Mouse (Mus musculus): ENCODE measurements around the gene Tk1.

The Tk1 gene

DNA sequence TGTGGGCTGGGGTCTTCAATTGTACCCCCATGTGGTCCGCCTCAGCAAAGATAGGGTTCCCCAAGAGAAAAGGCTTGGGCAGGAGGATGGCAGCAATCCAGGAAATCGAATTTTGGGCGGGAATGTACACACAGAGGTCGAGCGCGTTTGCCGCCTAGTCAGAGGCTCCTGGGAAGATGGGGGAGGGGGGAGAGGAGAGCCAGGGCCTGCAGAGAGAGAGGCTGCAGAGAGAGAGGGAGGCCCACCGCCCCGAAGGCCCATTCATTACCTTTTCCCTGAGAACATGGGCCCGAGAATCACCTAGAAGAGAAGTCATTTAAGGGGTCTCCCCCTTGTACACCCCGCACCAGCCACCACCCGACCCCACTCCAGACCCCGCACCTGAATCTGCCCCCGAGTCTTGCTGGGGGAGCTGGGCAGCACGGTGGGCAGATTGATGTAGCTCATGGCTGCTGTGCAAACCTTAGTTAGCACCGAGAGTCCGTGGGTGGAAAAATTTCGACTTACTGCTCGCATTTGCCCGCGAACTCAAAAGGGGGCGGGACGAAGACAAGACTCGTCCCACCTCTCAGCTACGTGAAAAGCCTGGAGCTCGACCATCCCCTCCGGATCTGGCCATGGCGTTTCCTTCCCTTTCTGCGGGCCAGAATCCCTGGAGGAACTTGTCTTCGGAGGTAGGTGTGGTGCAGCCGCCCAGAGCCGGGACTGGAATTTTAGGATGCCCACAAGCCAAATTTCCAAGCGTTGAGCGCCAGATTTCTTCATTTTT lies at the start of gene Tk1, which contains the start of gene Afmid:
Tk1 (minus strand) TSS at position 760 of the 769 bp plus-strand sequence.
Afmid (plus strand) TSS at position 592 of the 769 bp plus-strand sequence.
- peak; percentile 58 for DNase-seq

GRCm38 (mm10) chr11:117875681-117876080 lies 49.8 kb upstream of the Tk1 start:
- no peak for DNase-seq

DNA sequence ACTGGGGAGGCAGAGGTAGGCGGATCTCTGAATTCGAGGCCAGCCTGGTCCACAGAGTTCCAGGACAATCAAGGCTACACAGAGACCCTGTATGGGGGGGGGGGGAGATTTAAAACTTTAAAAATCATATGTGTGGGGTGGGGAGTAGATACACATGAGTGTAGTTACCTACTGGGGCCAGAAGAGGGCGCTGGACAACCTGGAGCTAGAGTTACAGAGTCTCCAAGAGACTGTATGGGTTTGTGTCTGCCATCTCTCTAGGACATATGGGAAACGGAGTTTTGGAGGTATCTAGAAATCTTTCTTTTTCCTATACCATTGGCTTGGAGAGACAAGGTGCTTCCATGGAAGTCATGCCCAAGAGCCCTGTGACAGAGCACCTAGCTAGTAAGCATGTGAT lies 48.5 kb upstream of the Tk1 start:
- DNase-seq, result no peak

DNA sequence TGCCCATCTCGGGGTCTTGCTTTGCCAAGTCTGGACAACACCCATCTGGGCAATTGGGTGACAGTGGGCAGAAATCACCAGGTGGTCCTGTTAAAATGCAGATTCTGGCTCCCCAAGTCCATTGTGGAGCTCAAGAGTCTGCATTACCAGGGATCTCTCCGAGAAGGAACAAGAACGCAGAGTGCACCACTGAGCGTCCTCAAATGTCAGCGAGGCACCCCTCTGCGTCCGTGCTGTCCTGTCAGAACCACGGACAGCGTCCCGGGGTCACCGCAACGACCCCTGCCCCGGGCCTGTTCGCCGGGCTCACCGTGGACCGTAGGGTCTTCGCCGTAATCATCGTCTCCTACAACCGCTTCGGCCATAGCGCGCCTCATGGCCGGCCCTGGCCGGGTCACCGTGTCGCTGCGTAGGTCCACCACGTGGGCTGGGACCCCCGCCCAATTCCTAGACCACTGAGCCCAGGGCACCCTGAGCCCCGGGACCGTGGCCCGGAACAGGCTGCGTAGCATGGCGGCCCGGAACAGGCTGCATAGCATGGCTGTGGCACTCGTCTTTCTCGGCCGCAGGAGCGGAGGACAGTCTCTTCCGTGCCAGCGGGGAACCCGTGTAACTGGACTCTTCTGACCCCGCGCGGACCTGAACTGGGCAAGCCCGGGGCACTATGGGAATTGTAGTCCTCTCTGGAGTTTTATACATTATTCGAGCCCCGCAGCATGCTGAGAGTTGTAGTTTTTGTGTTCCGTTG lies 47.1 kb upstream of the Tk1 start, which contains the start of gene Tha1:
Tha1 (minus strand) TSS at position 621 of the 748 bp plus-strand sequence.
- DNase-seq, result peak; percentile 87

DNA sequence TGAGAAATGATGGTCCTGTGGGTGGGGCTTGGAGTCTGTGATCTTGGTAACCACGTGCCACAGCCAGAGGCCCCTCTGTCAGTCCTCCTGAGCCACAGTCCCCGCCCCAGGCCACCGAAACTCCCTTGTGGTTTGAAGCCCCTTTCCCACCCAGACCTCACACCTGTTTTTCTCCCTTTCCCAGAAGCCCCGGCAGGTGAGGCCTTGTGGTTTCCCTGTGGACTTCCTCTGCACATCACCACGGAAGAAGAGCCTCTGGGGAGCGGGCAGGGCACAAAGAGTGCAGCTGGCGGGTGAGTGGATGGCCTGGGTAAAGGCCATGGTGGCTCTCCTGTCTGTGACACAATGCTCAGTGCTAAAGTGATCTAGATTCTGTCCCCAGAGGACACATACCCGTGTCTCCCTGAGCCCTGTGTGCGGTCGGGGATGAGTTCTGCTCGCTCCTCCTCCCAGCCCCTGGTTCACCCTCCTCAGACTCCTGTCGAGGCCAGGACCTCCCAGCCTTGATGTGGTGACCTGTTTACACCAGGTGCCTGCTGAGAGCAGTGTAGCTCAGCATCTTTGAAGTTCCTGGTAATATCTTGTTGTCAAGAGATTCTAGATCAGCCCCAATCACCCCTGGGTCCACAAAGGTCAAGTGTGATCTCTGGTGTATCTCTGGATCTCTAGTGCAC lies 46.2 kb upstream of the Tk1 start:
- no peak for DNase-seq

- DNase-seq, result no peak
Measured at GRCm38 (mm10) chr11:117871376-117871775, 45.5 kb upstream of the Tk1 start.

GRCm38 (mm10) chr11:117870688-117871365 lies 44.9 kb upstream of the Tk1 start:
- DNase-seq, result peak; percentile 74

- DNase-seq, result no peak
Measured at GRCm38 (mm10) chr11:117865988-117866387, 40.1 kb upstream of the Tk1 start.

DNA sequence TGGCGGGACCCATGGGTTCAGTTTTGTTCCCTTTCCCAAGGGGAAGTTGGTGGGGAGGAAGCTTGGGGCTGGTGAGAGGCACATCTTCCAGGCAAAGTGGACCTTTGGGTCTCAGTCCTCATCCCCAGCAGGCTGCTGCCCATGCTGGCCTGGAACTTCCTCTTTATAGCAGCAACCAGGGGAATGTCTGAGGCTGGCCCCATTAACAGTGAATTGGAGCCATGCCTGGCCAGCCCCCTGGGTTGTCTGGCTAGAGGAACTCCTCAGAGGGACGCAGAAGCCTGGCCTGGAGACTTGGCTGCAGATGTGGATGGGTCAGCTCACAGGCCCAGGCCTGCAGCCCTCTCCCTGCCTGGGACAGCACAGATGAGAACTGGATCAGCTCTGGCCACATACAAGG lies 38.9 kb upstream of the Tk1 start:
- DNase-seq, result no peak

- no peak for DNase-seq
Measured at GRCm38 (mm10) chr11:117863174-117863856, 37.4 kb upstream of the Tk1 start.

DNA sequence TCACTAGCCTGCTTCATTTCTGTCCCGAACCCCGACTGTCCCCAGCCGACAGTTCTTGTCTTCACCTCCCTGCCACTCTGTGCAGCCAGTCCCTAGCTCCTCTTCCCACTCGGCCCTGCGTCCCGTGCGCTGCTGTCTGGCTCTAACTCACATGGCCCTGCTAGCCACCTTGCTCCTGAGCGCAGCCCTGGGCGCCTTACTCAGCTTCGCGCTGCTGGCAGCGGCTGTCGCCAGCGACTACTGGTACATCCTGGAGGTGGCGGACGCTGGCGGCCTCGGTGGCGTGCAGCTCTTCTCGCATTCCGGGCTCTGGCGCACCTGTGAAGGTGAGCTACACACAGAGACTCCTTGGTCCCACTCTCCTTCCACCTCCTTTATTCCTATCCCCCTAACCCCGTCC lies 34.7 kb upstream of the Tk1 start, which contains the start of gene Tmem235:
Tmem235 (plus strand) TSS at position 152 of the 400 bp plus-strand sequence.
- DNase-seq, result no peak

GRCm38 (mm10) chr11:117858392-117858791 lies 32.5 kb upstream of the Tk1 start:
- no peak for DNase-seq

DNA sequence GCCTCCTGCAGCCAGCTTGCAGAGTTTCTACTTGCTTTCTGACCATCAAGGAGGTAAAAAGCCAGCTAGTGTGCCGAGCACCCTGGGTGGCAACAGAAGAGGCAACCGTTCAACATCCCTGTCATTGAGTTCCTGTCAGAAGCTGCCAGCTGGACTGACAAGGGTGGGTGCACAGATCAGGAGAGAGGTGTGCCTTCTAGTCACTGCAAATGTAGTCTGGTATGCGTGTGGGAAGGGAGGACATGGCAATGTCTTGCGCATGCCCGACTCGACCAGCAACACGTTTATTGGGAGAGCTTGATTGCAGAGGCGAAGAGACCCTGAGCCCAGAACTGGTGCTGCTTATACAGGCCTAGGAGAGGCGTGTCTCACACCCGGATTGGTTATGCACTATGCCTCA lies 31.6 kb upstream of the Tk1 start:
- no peak for DNase-seq

- DNase-seq, result no peak
Measured at GRCm38 (mm10) chr11:117855975-117856374, 30.1 kb upstream of the Tk1 start.

GRCm38 (mm10) chr11:117855360-117855759 lies 29.5 kb upstream of the Tk1 start:
- no peak for DNase-seq

GRCm38 (mm10) chr11:117854241-117854640 lies 28.3 kb upstream of the Tk1 start:
- DNase-seq, result no peak

DNA sequence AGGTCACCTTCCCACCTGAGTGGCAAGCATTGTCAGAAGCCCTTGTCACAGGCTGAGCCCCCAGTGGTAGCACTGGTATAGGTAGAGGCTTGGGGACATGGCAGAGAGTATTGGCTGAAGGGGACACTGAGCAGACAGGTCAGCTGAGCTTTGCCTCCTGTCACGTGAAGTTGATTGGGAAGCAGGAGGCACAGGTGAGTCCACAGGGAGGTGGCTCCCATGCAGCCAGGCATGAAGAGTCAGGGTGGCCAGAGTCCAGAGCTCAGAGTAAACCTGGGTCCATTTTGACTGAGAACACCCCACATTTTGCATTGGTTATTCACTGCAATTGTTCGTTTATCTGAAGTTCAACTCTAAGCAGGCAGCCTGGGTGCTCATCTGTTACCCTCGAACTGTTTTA lies 27.0 kb upstream of the Tk1 start:
- DNase-seq, result no peak

GRCm38 (mm10) chr11:117848985-117849671 lies 23.2 kb upstream of the Tk1 start, which contains the start of gene Birc5:
Gene Birc5 (plus strand): TSS chr11:117849251.
- peak; percentile 96 for DNase-seq

- no peak for DNase-seq
Measured at GRCm38 (mm10) chr11:117848271-117848984, 22.5 kb upstream of the Tk1 start.

DNA sequence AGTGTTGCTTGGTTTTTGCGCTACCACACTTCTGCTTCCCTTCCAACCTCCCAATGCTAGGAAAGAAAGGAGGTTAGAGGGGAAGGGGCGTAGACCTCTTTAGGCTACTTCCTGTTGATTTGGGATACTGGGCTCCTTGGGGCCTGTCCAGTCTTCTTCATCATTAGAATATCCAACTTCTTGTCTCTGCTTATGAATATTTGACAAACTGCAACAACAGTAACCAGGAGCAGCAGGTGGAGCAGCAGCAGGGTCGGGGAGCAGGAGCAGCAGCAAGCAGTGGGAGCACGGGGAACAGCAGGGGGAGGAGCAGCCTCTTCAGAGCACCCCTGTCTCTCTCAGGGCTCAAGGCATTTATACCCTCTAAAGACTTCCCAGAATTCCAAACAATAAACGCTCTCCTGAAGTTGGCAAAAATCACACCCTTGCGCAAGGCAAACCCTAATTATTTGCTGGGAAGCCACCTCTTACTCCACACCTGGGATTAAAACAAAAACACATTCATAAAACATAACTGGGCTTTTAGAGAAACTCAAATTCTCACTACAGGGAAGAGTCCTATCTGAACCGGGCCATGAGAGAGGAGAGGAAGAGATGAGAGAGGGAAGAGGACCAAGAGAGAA lies 21.8 kb upstream of the Tk1 start:
- no peak for DNase-seq

Data from right cerebral cortex, adult 18-20 months (tissue).